ENCODE assay signal across 9 mouse cellular contexts in the genomic region with DNA sequence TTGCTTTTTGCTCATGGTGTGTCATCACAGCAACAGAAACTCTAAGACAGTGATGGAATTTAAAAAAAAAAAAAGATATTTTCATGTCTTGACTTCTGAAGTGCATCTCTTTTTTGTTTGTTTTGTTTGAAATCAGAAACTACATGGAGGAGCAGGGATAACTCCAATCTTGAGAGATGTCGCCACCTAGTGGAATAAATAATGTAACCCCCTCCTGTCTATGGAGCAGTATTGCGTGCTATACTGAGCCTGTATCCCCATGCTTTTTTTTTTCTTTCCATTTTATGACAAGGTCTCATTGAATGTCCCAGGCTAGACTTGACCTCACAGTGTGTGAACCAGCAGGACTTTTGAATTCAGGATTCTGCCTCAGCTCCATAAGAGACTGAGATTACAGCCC. TPM values are rescaled to one million over a fixed set of nuclear protein-coding genes. Genes with fewer than 3 reads are reported as not detected.
A peak's percentile ranks its signal among the peaks of the same experiment; 100 is the strongest.
DNase-seq lines count a peak whose midpoint lies in the region; ATAC-seq lines count a peak whose summit lies in the region.
"Had no signal": no experiment of that assay in that cellular context is flagged by ENCODE, and none has a peak within 500 bp of the region (broad histone marks: within the 10 kb centered on the region; RNA-seq: fewer than 3 reads in every experiment).

No protein-coding gene starts in this region.

- DNase-seq in frontal cortex, adult 2 months (ENCODE audit: extremely low spot score in 1 of 2, low spot score in 1 of 2) = peak; percentile 39 to 87
- no peak for DNase-seq in frontal cortex, postnatal 14 days (ENCODE audit: low spot score in 2 of 2)
- peak; percentile 64 for DNase-seq in thymus, postnatal 0 days (ENCODE audit: low spot score)
- no peak for DNase-seq in thymus, postnatal 36 days
- peak; percentile 56 to 65 for DNase-seq in cerebellum, postnatal 14 days
- DNase-seq in splenic B cell, adult 2 months (ENCODE audit: low read depth, low spot score) = peak; percentile 77

- H3K9ac ChIP-seq in hindbrain, embryonic 15.5 days = no peak overlapping the region
- H3K9ac ChIP-seq in liver, embryonic 16.5 days (ENCODE audit: low read depth, low read length) = no peak overlapping the region
- H3K9ac ChIP-seq: limb, embryonic 12.5 days had no signal

- H3K4me3 ChIP-seq in hindbrain, embryonic 15.5 days = no peak overlapping the region
- no peak overlapping the region for H3K4me3 ChIP-seq in liver, embryonic 16.5 days (ENCODE audit: low read depth, low read length)
- H3K4me3 ChIP-seq: limb, embryonic 12.5 days had no signal

- WGBS in hindbrain, embryonic 15.5 days = 17% methylated on average over 2 of the region's 2 CpGs
- 13% methylated on average over 2 of the region's 2 CpGs for WGBS in liver, embryonic 16.5 days (ENCODE audit: insufficient replicate concordance)

- ATAC-seq in hindbrain, embryonic 15.5 days (ENCODE audit: low FRiP score, low read depth) = peak; percentile 15; the same call in 1 of the 2 replicates
- ATAC-seq in liver, embryonic 16.5 days (ENCODE audit: low read depth) = peak; percentile 41; the same call in 1 of the 2 replicates

- H3K36me3 ChIP-seq in hindbrain, embryonic 15.5 days = 0 out of 2 replicates have a peak, but pooled peaks cover 5% of the 10 kb centered on the region
- H3K36me3 ChIP-seq in liver, embryonic 16.5 days (ENCODE audit: control insufficient read depth, insufficient read depth) = no peaks in the 10 kb centered on the region
- H3K36me3 ChIP-seq in splenic B cell, adult 2 months (ENCODE audit: control insufficient read depth, insufficient read depth, low read length, poor library complexity, severe bottlenecking) = peaks cover 6% of the 10 kb centered on the region

- H3K4me2 ChIP-seq in hindbrain, embryonic 15.5 days = no peak overlapping the region
- H3K4me2 ChIP-seq in liver, embryonic 16.5 days (ENCODE audit: low read depth, low read length) = no peak overlapping the region
- H3K4me2 ChIP-seq: limb, embryonic 12.5 days had no signal

- no peaks in the 10 kb centered on the region for H3K4me1 ChIP-seq in hindbrain, embryonic 15.5 days (replicated peaks)
- no peaks in the 10 kb centered on the region for H3K4me1 ChIP-seq in liver, embryonic 16.5 days (ENCODE audit: control insufficient read depth, low read depth, low read length)
- H3K4me1 ChIP-seq: limb, embryonic 12.5 days had no signal

- H3K27me3 ChIP-seq in hindbrain, embryonic 15.5 days = no peaks in the 10 kb centered on the region
- no peaks in the 10 kb centered on the region for H3K27me3 ChIP-seq in liver, embryonic 16.5 days (ENCODE audit: control insufficient read depth, insufficient read depth, low read depth, low read length)
- no peaks in the 10 kb centered on the region for H3K27me3 ChIP-seq in splenic B cell, adult 2 months (ENCODE audit: control insufficient read depth, insufficient read depth, low read length, poor library complexity, severe bottlenecking)
- H3K27me3 ChIP-seq: limb, embryonic 12.5 days had no signal

- H3K9me3 ChIP-seq in hindbrain, embryonic 15.5 days = no peaks in the 10 kb centered on the region
- H3K9me3 ChIP-seq in liver, embryonic 16.5 days (replicated peaks; ENCODE audit: control insufficient read depth, low read length) = no peaks in the 10 kb centered on the region
- H3K9me3 ChIP-seq: limb, embryonic 12.5 days had no signal

- no peak overlapping the region for H3K27ac ChIP-seq in hindbrain, embryonic 15.5 days (replicated peaks)
- H3K27ac ChIP-seq in liver, embryonic 16.5 days (ENCODE audit: low read length) = no peak overlapping the region
- H3K27ac ChIP-seq: limb, embryonic 12.5 days had no signal

RNA-seq across cellular contexts. Expression of a gene that starts 54.5 kb away (rescaled TPM):
- polyA plus RNA-seq in frontal cortex, adult 2 months (2012; rRNA removed) = 46.9 and 49.9 TPM in 2 replicates
- 11.1 and 14.3 TPM in 2 replicates for polyA plus RNA-seq in thymus, postnatal 0 days (2015; fragmentation: Nextera tagmentation; extraction: Ambion mirVana)
- polyA plus RNA-seq in hindbrain, embryonic 15.5 days (2015; fragmentation: Nextera tagmentation; extraction: Ambion mirVana) = 13.8 and 15.7 TPM in 2 replicates
- polyA plus RNA-seq in liver, embryonic 16.5 days (2015; fragmentation: Nextera tagmentation; extraction: Ambion mirVana) = 6.1 and 7.2 TPM in 2 replicates

Comparison
In these comparisons a context has a peak if more than half of its experiments do, and no peak if none do; other contexts are left out.
1. DNase-seq: peak in frontal cortex, adult 2 months (2 of 2), thymus, postnatal 0 days (single experiment), cerebellum, postnatal 14 days (2 of 2) and splenic B cell, adult 2 months (single experiment); none in frontal cortex, postnatal 14 days (0 of 2) and thymus, postnatal 36 days (0 of 2).